Mouse (Mus musculus) kidney, adult 2 months (tissue): ENCODE measurements at regions not wholly inside any gene's neighbourhood (a gene's known extent, or its start where the extent isn't known, plus 50 kb on each side); places are given as distances from the start of the nearest gene placed in this dataset.

ENCODE experiments used
- CTCF ChIP-seq: fragments of 200-500 bp; conservative IDR thresholded peaks from 2 replicates; pipeline ENCODE4 v1.5.1; 2011; ENCODE audit warnings: low read depth, mild to moderate bottlenecking, control low read depth, low read length, moderate library complexity, mixed read lengths; ENCODE audit not compliant: insufficient read depth, insufficient read length
- POLR2A ChIP-seq: fragments of 200-500 bp; IDR thresholded peaks from one replicate; pipeline ENCODE4 v1.6.1; 2011; ENCODE audit warnings: low read depth, low read length, control low read depth

GRCm38 (mm10) chr15:63709270-63709933, 135.6 kb downstream of the Gsdmc2 start:
- TF ChIP-seq CTCF (no peak), POLR2A (no peak)
